Mouse (Mus musculus) myocyte (in vitro differentiated cells): Measurements from ENCODE around the gene Rit1. TPM values are rescaled to one million over a fixed set of nuclear protein-coding genes. Genes with fewer than 3 reads are reported as not detected.
"Not testable (repeated sequence)": the region's sequence is repeated elsewhere in the genome, so short reads cannot be mapped to it uniquely, and the experiment has no call there.

Experiments used
- H3K27me3 ChIP-seq: one replicate; pipeline ENCODE4 v1.6.1; 2011; ENCODE audit not compliant: control insufficient read depth, insufficient read depth, insufficient read length
- H3K36me3 ChIP-seq: one replicate; pipeline ENCODE4 v1.6.1; 2011; ENCODE audit not compliant: control insufficient read depth, insufficient read depth
- H3K4me2 ChIP-seq: one replicate; pipeline ENCODE4 v1.6.1; 2011; ENCODE audit warnings: low read depth, control low read depth
- H3K4me3 ChIP-seq: one replicate; pipeline ENCODE4 v1.5.1; 2011; ENCODE audit warnings: mild to moderate bottlenecking, control low read depth, moderate library complexity
- H3K79me2 ChIP-seq: one replicate; pipeline ENCODE4 v1.6.1; 2011; ENCODE audit not compliant: control insufficient read depth, insufficient read depth
- H3ac ChIP-seq: one replicate; pipeline ENCODE4 v1.6.1; 2011; ENCODE audit not compliant: control insufficient read depth, insufficient read length
- CEBPB ChIP-seq: IDR thresholded peaks from 2 replicates; pipeline ENCODE4 v1.6.1; 2011; ENCODE audit warnings: mild to moderate bottlenecking, moderate library complexity; ENCODE audit not compliant: poor library complexity, insufficient read depth, severe bottlenecking
- MYOD1 ChIP-seq, 3 experiments: IDR thresholded peaks; one replicate each; pipeline ENCODE4 v1.6.1; 2011; ENCODE audit warnings: control low read depth in 2 of 3, low read depth in 2 of 3, mild to moderate bottlenecking in 2 of 3, moderate library complexity in 1 of 3; ENCODE audit not compliant: insufficient read length in 2 of 3, control insufficient read depth in 1 of 3
- MYOG ChIP-seq, 3 experiments: IDR thresholded peaks; one replicate each; pipeline ENCODE4 v1.6.1; 2011; ENCODE audit warnings: control low read depth in 2 of 3, low read depth in 2 of 3, mild to moderate bottlenecking in 2 of 3; ENCODE audit not compliant: insufficient read length in 2 of 3, control insufficient read depth in 1 of 3, insufficient read depth in 1 of 3
- POLR2AphosphoS2 ChIP-seq: IDR thresholded peaks from one replicate; pipeline ENCODE4 v1.6.1; 2011; ENCODE audit warnings: low read depth, control low read depth; ENCODE audit not compliant: insufficient read length
- TCF12 ChIP-seq: IDR thresholded peaks from one replicate; pipeline ENCODE4 v1.6.1; 2011; ENCODE audit warnings: mild to moderate bottlenecking, control low read depth; ENCODE audit not compliant: poor library complexity, insufficient read depth, severe bottlenecking
- TCF3 ChIP-seq: IDR thresholded peaks from one replicate; pipeline ENCODE4 v1.6.1; 2011; ENCODE audit warnings: low read depth, control low read depth; ENCODE audit not compliant: insufficient read length
- USF1 ChIP-seq: IDR thresholded peaks from one replicate; pipeline ENCODE4 v1.6.1; 2011; ENCODE audit warnings: low read depth, mild to moderate bottlenecking, control low read depth, moderate library complexity
- polyA plus RNA-seq: library from polyadenylated mRNA; unstranded; fragments of >200 nt; fragmentation: generic; extraction: Trizol; gene quantifications from one replicate; pipeline ENCODE4 v1.2.1, GENCODE M21; 2012; ENCODE audit warnings: missing spikeins

Gene Rit1
- polyA plus RNA-seq, 1 experiment = 62.3 TPM

DNA sequence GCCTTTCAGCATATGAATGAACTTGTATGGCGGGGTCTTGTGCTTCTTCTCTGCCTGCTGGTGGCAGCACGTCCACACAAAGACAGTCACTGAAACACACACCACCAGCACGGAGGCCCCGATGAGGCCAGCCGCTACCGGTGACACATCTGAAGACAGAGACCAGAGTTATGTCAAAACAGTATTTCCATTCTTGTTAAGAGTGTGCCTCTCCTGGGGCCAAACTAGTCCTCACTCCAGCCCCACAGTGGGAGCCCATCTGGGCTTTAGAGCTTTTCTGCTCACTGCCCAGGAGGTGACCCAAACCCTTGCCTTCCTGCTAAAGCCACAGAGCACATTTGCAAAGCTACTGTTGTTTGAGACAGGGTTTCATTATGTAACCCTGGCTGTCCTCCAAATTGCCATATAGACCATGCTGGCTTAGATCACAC, 45.8 kb downstream of the Rit1 start:
- no peaks in the 10 kb centered on the region for H3K27me3 ChIP-seq
- TF ChIP-seq TCF12 (no peak), MYOD1 (IDR thresholded peaks at IDR 0.05; ENCODE audit: control insufficient read depth in 1 of 3, insufficient read length in 2 of 3, low read depth in 2 of 3) (no peak), MYOG (IDR thresholded peaks at IDR 0.05; ENCODE audit: control insufficient read depth in 1 of 3, insufficient read depth in 1 of 3, insufficient read length in 2 of 3, low read depth in 2 of 3) (no peak), CEBPB (no peak), POLR2AphosphoS2 (no peak), USF1 (no peak), TCF3 (no peak)
- no peaks in the 10 kb centered on the region for H3K79me2 ChIP-seq
- no peak overlapping the region for H3K4me3 ChIP-seq
- H3ac ChIP-seq = no peak overlapping the region
- H3K36me3 ChIP-seq = no peaks in the 10 kb centered on the region
- no peak overlapping the region for H3K4me2 ChIP-seq

DNA sequence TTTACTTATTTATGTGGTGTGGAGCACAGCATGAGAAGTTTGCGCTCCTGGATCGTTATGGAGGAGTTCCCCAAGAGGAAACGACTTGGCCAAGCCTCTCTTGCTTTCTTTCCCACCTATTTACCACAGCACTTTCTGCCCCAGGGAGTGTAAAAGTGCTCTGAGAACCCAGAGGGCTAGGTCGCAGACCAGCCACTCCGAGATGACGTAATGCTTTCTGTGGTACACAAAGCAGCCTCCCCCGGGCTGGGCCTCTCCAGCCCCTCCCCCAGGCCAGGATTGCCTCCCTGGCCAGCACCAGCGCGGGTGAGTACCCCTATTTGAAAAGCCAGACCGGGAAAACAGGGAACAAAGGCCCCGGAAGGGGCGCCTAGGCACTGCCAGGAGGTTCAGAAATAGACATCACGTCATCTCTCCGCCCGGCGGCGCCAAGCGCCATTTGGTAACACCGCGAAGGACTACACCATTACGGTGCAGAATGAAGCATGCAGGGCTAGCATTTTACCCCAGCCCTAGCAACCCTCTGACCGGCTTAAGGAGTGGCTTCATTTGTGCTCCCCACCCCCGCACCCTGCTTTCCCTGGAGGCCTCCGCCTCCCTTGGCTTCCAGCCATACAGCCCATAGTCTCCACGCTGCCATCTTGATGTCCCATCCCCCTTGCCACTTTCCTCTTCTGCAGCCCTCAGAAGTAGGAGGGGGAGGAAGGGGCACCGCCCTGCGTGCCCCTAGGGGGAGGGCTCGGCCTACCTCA, 54.7 kb downstream of the Rit1 start:
- not testable (repeated sequence) for H3K27me3 ChIP-seq, H3K4me3 ChIP-seq, H3K79me2 ChIP-seq, H3K36me3 ChIP-seq, H3ac ChIP-seq
- H3K4me2 ChIP-seq = peak overlapping the region; percentile 61

DNA sequence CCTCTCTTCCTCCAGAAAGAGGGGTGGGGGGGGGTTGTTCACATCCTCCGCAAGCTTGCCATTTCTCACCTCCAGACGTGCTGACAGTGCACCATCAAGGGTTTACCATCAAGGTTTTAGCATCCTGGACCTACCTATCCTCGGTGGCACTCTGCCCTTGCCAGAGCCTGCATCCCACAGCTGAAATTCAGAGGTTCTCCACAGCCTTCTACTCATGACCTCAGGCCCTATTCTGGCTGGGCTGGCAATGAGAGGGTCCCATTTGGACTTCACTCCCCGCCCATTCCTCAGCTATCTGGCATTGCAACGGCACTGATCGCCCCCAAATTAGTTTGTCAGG, 55.3 kb downstream of the Rit1 start:
- not testable (repeated sequence) for H3K79me2 ChIP-seq, H3K4me3 ChIP-seq, H3K36me3 ChIP-seq, H3ac ChIP-seq, H3K27me3 ChIP-seq
- H3K4me2 ChIP-seq = peak overlapping the region; percentile 61

- not testable (repeated sequence) for H3ac ChIP-seq, H3K36me3 ChIP-seq, H3K4me3 ChIP-seq, H3K27me3 ChIP-seq, H3K79me2 ChIP-seq, H3K4me2 ChIP-seq
Measured at GRCm38 (mm10) chr3:88772399-88772798, 55.8 kb downstream of the Rit1 start.

DNA sequence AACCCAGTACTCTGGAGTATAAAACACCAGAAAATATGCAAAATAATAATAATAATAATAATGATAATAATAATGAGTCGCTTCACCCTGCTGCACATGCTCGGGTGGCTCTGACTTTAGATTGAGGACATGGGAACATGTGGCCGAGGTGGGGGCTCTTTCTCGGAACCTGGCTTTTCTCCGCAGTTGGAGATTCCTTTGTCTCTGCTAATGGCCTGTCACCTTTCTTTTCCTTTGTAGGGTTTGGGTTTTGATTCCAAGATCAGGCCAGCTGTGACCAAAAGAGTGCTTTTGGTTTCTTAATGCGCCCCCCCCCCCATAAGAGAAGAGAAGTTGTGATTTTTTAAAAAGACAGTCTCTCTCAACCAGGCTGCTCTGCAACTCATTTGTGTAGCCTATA, 56.5 kb downstream of the Rit1 start:
- H3K4me2 ChIP-seq, H3K27me3 ChIP-seq, H3K4me3 ChIP-seq, H3ac ChIP-seq, H3K36me3 ChIP-seq, H3K79me2 ChIP-seq: not testable (repeated sequence)

DNA sequence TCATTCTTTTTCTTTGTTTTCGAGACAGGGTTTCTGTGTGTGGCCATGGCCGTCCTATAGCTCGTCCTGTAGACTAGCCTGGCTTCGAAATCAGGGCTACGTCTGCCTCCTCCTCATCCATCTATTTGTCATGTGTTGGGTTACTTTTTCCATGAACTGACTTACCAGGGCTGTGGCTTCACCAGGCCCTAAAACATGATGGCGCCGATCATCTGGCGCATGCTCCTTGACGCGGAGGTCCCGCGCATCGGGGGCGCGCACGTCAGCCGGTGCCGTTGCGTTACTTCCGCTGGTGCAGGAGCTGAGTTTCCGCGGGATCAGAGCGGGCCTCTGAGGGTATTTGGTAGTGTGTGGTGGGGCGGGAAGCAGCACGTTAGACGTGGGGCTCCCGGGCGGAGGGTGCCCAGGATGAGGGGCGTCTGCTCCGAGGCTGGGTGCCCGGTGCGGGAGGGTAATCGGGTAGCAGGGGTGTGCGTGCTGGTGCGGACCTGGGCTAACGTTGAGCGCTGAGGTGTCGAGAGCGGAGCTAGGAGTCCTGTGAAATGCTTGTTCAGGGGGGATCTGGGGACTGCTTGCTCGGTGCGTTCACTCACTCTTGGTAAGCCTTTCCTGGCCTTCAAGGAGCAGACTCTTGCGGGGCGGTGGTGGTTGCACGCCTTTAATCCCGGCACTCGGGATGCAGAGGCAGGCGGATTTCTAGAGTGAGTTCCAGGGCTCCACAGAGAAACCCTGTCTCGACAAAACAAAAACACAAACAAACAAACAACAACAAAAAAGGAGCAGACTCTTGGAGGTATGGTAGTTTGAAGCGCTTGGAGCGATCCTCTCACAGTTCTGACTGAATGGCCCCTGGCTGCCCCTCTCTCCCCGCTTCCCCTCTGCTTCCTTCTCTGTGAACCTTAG, 58.6 kb downstream of the Rit1 start, which contains the start of gene Syt11:
TSS of gene Syt11 (minus strand) at position 226 of the 903 bp plus-strand sequence.
- Histone ChIP-seq H3K4me2 (peak within 1 kb of the TSS; percentile 90), H3K4me3 (peak within 1 kb of the TSS; percentile 31)
- peak; percentile 7 for TF ChIP-seq POLR2AphosphoS2
- not testable (repeated sequence) for H3K36me3 ChIP-seq, H3K27me3 ChIP-seq, H3K79me2 ChIP-seq, H3ac ChIP-seq

Other genes starting within 250 kb of the Rit1 start
- gene Lmna, start 206.9 kb upstream of the Rit1 start, polyA plus RNA-seq = 954 TPM
- 8.1 TPM for gene Mex3a, start 184.4 kb upstream of the Rit1 start, polyA plus RNA-seq
- 0.13 TPM for gene Rab25, start 168.5 kb upstream of the Rit1 start, polyA plus RNA-seq
- gene Lamtor2, start 163.8 kb upstream of the Rit1 start, polyA plus RNA-seq = 165 TPM
- gene Ubqln4, start 163.1 kb upstream of the Rit1 start, polyA plus RNA-seq = 44.9 TPM
- gene Ssr2, start 141.0 kb upstream of the Rit1 start, polyA plus RNA-seq = 294 TPM
- 361 TPM for gene Arhgef2, start 110.9 kb upstream of the Rit1 start, polyA plus RNA-seq
- gene Rxfp4, start 63.7 kb upstream of the Rit1 start, polyA plus RNA-seq = not detected
- gene Khdc4, start 31.0 kb upstream of the Rit1 start, polyA plus RNA-seq = 17.2 TPM
- gene Syt11, start 58.3 kb downstream of the Rit1 start, polyA plus RNA-seq = 3.1 TPM
- gene Gon4l, start 118.4 kb downstream of the Rit1 start, polyA plus RNA-seq = 11.7 TPM
- 41.5 TPM for gene Msto1, start 197.2 kb downstream of the Rit1 start, polyA plus RNA-seq
- gene Ash1l, start 233.8 kb downstream of the Rit1 start, polyA plus RNA-seq = 4.7 TPM
- gene Dap3, start 234.3 kb downstream of the Rit1 start, polyA plus RNA-seq = 103 TPM